Mouse (Mus musculus) CD4-positive, CD25-positive, alpha-beta regulatory T cell, adult 4 months (primary cell): ENCODE results near the gene Ttll9. TPM values are rescaled to one million over a fixed set of nuclear protein-coding genes. Genes with fewer than 3 reads are reported as not detected.

Source experiments
- ATAC-seq: one replicate; pipeline ENCODE4 v1.8.0; 2017
- polyA plus RNA-seq, 2 experiments: library from polyadenylated mRNA; unstranded; fragments of 100-300 nt; shearing (Covaris generic); gene quantifications; one replicate each; pipeline ENCODE4 v1.2.1; 2017

The Ttll9 gene
- polyA plus RNA-seq, 2 experiments from 2014 or later, result 0.78 to 2.0 TPM

- peak; percentile 93 for ATAC-seq
These were observed 52.7 kb downstream of the Ttll9 start, which contains the start of gene Pdrg1 for GRCm38 (mm10) chr2:153014758-153015593. TSS of gene Pdrg1 (minus strand) at chr2:153015427.

DNA sequence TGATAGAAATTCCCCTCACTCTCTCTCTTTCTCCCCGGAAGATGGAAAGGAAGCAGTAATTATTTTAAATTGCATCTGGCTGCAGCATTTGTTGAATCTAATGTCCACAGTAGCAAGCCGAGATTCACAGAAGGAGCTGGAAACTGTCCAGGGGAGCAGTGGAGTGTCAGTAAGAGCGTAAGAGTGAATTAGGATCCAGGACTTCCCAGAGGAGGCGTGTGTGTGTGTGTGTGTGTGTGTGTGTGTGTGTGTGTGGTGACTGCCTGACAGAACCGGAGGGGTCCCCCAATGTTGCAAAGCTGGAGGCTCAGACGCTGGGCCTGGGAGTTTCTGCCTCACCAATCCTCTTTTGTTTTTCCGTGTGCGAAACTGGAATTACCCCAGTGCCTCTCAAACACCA is 53.5 kb downstream of the Ttll9 start:
- no peak for ATAC-seq

DNA sequence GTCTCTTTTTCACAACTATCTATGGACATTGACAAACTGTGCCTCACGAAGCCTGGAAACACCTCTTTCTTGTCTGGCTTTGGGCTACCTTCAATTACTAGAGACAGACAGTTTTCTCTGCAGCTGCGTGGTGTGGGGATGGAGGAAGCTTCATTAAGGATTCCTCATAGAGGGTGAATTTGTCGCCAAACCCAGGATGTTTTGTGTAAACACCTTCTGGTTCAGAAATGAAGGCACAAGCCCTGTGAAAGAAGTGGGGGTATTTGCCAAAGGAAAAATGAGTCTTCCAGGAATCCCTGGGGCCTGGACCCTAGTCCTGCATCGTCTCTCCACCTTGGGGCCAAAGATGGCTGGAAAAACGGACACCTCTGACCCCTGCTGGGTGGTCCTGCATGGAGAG is 54.5 kb downstream of the Ttll9 start:
- ATAC-seq, result no peak

DNA sequence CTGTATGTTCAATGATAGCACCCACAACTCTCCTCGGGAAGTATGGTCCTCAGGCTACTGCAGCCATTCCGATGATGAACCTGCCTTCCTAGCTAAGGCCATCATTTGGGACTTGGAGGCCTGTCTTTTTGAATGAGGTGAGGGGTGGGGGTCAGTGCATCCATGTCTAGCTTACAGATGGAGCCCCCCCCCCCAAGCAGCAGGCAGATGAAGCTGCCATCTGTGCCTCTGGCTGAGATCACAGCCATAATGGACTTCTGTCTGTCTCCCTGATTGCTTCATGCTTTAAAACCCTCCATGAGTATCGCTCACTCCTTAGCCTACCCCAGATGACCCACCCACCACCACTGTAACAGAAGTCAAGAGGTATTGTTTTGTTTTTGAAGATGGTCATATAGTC is 57.1 kb downstream of the Ttll9 start:
- ATAC-seq, result no peak

DNA sequence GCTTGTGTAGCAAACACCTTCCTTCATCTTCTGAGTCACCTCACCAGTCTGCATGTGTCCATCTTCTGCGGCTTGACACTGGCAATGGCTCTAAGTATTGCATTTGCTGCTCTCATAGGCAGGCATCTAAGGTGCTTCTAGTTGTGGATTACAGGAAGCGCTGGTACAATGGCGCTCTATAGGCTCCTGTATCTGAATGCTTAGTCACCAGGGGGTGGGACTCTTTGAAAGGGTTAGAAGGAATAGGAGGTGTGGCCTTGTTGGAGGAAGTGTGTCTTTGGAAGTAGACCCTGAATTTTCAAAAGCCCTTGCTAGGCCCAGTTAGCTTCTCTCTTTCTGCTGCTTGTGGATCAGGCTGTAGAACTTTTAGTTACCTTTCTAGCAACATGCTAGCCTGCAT is 58.9 kb downstream of the Ttll9 start:
- no peak for ATAC-seq

GRCm38 (mm10) chr2:153022855-153023254 is 60.6 kb downstream of the Ttll9 start:
- ATAC-seq, result no peak

GRCm38 (mm10) chr2:153026052-153026451 is 63.8 kb downstream of the Ttll9 start:
- ATAC-seq, result no peak

DNA sequence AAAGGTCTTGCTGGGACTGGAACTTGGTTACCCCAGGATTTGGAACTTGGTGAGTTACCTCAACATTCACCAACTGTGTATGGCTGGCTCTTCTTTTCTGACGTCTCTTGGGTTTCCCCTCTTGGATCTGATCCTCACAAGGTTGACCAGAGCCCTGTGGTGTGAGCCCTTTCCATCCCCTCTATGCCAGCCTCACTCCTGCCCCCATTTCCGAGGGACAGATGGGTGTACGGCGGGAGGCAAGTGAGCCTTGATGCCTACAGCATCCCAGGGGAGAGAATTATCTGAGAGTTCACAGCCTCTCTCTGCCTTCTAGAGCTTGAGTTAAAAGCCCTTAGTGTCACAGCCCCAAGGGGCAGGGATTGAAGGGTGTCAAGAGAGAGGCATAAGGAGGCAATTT is 65.2 kb downstream of the Ttll9 start:
- no peak for ATAC-seq

DNA sequence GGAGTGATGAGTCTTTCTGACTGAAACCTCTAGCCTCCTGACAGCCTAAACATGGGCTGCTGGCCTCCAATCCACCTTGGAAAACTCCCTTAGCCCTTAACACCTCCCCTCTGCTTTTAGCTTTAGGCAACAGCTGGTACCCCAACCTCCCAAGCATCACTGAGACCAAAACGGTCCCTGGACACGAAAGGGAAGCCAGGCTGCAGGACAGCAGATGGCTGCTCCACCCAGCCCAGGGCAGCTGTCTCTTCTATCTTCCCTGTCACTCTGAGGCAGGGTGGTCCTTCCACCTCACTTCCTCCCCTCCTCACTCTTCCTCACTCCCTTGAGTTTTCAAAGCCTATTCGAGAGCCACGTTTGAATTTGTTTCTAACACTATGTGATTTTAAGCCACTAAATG is 68.1 kb downstream of the Ttll9 start:
- no peak for ATAC-seq

GRCm38 (mm10) chr2:153031126-153032082 is 69.1 kb downstream of the Ttll9 start, which contains the start of gene Xkr7:
TSS of gene Xkr7 (plus strand) at chr2:153031852.
- no peak for ATAC-seq

DNA sequence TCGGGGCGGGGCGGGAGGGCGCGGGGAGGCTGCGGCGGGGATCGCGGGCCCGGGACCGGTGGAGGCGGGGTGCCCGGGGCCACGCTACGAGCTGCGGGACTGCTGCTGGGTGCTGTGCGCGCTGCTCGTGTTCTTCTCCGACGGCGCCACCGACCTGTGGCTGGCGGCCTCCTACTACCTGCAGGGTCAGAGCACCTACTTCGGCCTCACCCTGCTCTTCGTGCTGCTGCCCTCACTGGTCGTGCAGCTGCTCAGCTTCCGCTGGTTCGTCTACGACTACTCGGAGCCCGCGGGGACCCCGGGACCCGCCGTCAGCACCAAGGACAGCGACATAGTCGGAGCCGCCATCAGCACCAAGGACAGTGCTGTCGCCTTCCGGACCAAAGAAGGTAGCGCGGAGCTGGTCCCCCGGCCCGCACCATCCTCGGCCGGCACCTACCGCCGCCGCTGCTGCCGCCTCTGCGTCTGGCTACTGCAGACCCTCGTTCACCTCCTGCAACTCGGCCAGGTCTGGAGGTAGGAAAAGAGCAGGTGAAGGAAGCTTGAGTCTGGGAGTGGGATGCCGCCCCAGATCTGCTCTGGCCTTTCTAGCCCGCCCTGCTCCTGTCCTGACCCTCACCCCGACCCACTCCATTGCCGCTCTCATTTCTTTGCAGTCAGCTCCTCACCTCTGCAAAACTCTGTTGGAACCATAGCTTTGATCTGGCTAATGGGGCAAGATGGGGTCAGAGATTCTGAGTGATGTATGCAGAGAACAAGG is 70.0 kb downstream of the Ttll9 start:
- ATAC-seq, result no peak

DNA sequence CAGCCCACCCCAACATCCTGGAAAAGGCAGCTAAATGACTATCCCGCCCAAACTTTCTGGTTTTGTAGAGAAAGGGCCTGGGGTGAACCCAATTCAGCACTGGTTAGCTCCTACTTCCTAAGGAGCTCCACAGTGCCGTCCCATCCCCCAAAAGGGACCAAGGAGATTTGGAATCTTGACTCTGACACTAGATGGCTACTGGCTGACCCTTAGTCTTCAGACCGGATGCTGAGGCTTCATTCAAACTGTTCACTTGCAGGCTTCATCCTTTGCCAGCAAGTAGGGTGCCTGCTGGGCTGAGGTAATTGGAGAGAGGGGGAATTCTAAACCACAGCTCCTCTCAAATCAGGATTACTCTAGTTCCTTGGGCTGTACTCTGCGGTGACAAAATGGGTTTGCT is 70.7 kb downstream of the Ttll9 start:
- no peak for ATAC-seq

DNA sequence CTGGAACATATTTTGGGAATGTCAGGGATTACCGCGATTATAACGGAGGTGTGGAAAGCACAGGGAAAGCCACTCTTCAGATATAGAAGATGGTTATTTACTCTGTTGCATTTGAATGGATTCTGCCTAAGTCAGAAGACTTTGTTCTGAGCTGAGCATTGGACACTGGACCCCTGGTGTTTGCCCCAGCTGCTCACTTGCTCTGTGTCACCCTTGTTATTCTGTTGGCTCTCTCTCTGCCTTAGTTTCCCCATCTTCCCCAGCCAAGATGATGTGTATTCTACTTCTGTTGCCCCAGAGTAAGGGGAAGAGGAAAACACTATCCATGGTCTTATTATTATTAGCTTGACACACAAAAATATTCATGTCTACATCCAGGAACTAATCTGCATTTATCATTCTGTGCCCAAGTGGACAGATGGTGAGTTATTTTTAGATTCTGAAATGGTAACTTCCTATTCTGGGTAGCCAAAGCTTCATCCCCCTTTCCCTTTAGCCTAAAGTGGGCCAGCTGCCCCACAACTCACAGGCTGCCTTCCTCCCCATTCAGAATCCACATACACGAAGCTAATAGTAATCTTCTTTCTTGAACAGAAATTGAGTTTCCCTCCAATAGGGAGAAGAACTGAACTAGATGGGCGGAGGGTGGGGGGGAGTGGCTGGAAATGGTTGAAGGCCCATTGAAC is 71.4 kb downstream of the Ttll9 start:
- ATAC-seq, result no peak

- ATAC-seq, result no peak
These were observed 74.4 kb downstream of the Ttll9 start for GRCm38 (mm10) chr2:153036690-153037089.

DNA sequence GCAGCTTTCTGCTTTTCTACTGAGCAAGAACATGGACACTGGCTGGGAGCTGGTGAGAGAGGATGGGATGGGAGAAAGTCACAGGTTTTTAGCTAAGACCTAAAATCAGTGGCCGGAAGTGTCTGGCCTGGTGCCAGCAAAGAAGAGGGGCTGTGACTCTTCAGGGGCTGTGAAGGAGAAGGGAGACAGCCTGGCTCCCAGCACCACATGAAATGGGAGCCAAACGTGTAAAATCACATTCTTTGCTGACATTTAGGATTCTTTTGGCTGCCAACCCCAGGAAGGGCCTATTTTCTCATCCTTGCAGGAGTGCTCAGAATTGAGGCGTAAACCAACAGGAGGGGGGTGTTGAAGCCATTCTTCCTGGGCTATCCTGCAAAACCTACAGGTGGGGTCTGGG is 81.6 kb downstream of the Ttll9 start:
- ATAC-seq, result no peak

GRCm38 (mm10) chr2:153045884-153046299 is 83.6 kb downstream of the Ttll9 start:
- no peak for ATAC-seq

GRCm38 (mm10) chr2:153047828-153048465 is 85.7 kb downstream of the Ttll9 start:
- ATAC-seq, result no peak

GRCm38 (mm10) chr2:153049288-153049996 is 87.2 kb downstream of the Ttll9 start:
- no peak for ATAC-seq

- no peak for ATAC-seq
These were observed 87.7 kb downstream of the Ttll9 start for GRCm38 (mm10) chr2:153049997-153050358.

DNA sequence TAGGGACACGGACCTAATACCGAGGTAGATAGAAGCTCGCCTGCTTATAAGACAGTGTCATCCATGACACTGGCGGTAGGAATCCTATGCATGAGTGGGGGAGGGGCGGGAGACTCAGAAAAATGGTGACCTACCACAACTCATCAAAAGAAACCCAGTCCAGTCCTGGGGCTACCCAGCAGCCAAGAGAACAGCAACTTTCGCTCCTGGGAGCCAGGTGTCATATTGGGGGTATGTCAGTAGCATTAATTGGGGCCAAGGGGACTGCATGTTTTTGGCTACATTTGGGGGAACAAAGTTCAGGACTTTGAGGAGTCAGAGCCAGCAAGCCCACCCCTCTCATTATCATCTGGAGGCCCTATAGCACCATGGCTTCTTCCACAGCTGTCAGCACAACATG is 88.8 kb downstream of the Ttll9 start:
- no peak for ATAC-seq

DNA sequence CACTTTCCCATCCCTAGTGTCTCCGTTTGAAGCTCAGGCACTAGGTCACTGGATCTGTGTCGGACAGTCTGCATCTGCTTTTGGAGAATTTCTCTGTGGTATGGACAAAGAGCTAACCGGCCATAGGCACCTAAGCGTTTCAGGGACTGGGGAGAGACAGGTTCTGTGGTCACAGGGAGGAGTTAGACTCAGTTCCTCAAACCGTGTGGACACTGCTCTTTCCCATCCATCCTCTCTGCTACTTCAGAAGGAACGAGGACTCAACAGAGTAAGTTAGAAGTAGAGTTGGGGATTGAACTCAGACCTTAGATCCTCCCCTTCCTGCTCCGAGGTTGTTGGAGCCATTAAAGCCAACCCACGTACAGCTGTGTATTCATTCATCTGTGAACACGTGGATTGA is 89.3 kb downstream of the Ttll9 start:
- ATAC-seq, result no peak
